Mouse (Mus musculus) forebrain, postnatal 0 days (tissue): ENCODE measurements at regions not wholly inside any gene's neighbourhood (a gene's known extent, or its start where the extent isn't known, plus 50 kb on each side); places are given as distances from the start of the nearest gene placed in this dataset.

Experiments used
- ATAC-seq: fragments of 200-750 bp; cut with Nextera tagmentation; 2 replicates; pipeline ENCODE4 v1.8.0; 2017; ENCODE audit warnings: mild to moderate bottlenecking, moderate library complexity
- DNase-seq: peaks from one replicate; pipeline ENCODE4 v3.0.0-alpha.2; 2015
- H3K27ac ChIP-seq: fragments of 300-500 bp; sonication (generic); 2 replicates; pipeline ENCODE4 v1.5.1; 2014; ENCODE audit warnings: low read depth, mild to moderate bottlenecking, antibody characterized with exemption, low read length, moderate library complexity, mixed read lengths
- H3K27me3 ChIP-seq: fragments of 300-500 bp; sonication (generic); 2 replicates; pipeline ENCODE4 v1.6.1; 2014; ENCODE audit warnings: mild to moderate bottlenecking, low read length, mixed read lengths; ENCODE audit not compliant: insufficient read depth
- H3K36me3 ChIP-seq: fragments of 300-500 bp; sonication (generic); 2 replicates; pipeline ENCODE4 v1.6.1; 2014; ENCODE audit warnings: mild to moderate bottlenecking, moderate library complexity; ENCODE audit not compliant: insufficient read depth
- H3K4me1 ChIP-seq: fragments of 300-500 bp; sonication (generic); 2 replicates; pipeline ENCODE4 v1.6.1; 2014; ENCODE audit warnings: antibody characterized with exemption; ENCODE audit not compliant: insufficient read depth
- H3K4me2 ChIP-seq: fragments of 300-500 bp; sonication (generic); 2 replicates; pipeline ENCODE4 v1.6.1; 2014; ENCODE audit warnings: low read depth, mild to moderate bottlenecking, moderate library complexity
- H3K4me3 ChIP-seq: fragments of 300-500 bp; sonication (generic); 2 replicates; pipeline ENCODE4 v1.5.1; 2014; ENCODE audit warnings: low read depth, low read length, mixed read lengths
- H3K9ac ChIP-seq: fragments of 300-500 bp; sonication (generic); 2 replicates; pipeline ENCODE4 v1.6.1; 2014; ENCODE audit warnings: mild to moderate bottlenecking
- H3K9me3 ChIP-seq: fragments of 300-500 bp; sonication (generic); 2 replicates; pipeline ENCODE4 v1.6.1; 2016; ENCODE audit warnings: low read length
- CTCF ChIP-seq: sonication (generic); IDR thresholded peaks from 2 replicates; pipeline ENCODE4 v1.5.1; 2016; ENCODE audit warnings: antibody characterized with exemption, control low read depth, low read depth
- WGBS: fragments of 180-500 bp; shearing (Covaris S2); extraction: QIAGEN DNeasy Blood & Tissue Kit; methylation state at CpG from one replicate; pipeline ENCODE4 v1.1.7; 2014; 5-methylcytosine and 5-hydroxymethylcytosine counted together

DNA sequence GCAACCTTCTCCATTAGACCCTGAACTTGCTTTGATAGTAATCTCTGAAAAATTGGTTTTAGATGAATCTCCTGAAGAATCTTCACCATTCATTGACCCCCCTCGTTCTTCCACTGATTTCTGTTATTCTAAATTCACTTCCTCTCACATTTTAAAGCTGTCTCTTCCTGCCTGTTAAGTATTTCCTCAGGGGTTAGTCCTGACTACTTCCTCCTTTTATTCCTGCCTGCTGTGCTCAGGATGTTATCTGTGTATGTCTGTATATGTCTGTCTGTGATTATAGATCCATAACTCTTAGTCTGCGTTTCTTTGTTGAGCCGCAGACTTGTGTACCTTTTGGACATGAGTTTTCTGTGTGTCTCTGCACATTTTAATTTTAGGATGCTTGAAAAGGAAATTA is 117.6 kb downstream of the Hpgd start:
- H3K9me3 ChIP-seq, result no peaks in the 10 kb centered on the region
- H3K36me3 ChIP-seq, result no peaks in the 10 kb centered on the region
- no peak for TF ChIP-seq CTCF
- no peak overlapping the region for H3K4me3 ChIP-seq
- no peak overlapping the region for H3K4me2 ChIP-seq
- H3K9ac ChIP-seq, result no peak overlapping the region
- 83% methylated on average over 3 of the region's 3 CpGs for WGBS
- no peaks in the 10 kb centered on the region for H3K27me3 ChIP-seq
- ATAC-seq, result no peak
- DNase-seq, result no peak
- H3K27ac ChIP-seq, result no peak overlapping the region
- no peaks in the 10 kb centered on the region for H3K4me1 ChIP-seq

DNA sequence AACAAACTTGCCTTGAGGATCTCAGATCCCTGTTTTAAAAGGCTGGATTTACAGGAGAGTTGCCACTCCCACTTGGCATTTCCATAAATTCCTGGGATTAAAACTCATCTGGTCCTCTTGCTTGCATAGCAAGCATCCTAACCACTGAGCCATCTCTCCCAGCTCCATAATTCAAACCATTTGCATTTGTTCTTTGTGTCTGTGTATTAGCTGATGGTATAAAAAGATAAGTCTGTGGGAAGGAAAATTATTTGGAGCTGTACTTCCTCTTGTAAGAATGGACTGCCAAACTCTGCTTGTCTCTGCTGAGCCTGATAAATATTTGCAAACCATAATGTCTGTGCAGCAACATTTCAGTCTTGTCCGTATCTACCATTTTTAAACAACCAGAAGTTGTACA is 116.0 kb downstream of the Hpgd start:
- DNase-seq (no peak), ATAC-seq (no peak)
- H3K4me3 ChIP-seq, result no peak overlapping the region
- H3K4me1 ChIP-seq, result no peaks in the 10 kb centered on the region
- H3K36me3 ChIP-seq, result no peaks in the 10 kb centered on the region
- H3K27me3 ChIP-seq, result no peaks in the 10 kb centered on the region
- WGBS, result 79% methylated on average over 1 of the region's 1 CpGs
- H3K4me2 ChIP-seq, result no peak overlapping the region
- no peak overlapping the region for H3K27ac ChIP-seq
- no peak overlapping the region for H3K9ac ChIP-seq
- H3K9me3 ChIP-seq, result no peaks in the 10 kb centered on the region
- TF ChIP-seq CTCF, result no peak

DNA sequence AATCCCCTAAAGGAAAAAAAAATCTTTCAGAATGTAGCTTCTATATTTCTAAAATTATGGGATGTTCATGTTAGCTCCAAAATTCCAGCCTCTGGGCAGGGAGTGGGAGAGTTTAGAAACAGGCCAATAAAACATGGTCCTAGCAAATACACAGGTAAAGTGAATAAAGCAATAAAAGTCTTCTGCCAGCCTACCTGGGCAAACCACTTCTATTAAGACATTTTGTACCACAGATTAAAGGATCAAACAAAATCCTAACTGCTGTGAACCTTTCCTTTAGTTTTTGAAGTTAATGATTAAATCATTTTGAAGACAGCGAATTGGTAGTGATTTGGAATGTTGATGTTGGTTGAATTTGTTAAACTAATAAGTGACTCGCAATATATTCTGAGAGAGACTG is 112.9 kb downstream of the Hpgd start:
- H3K9me3 ChIP-seq, result no peaks in the 10 kb centered on the region
- H3K4me1 ChIP-seq, result no peaks in the 10 kb centered on the region
- no peak overlapping the region for H3K4me2 ChIP-seq
- no peak overlapping the region for H3K4me3 ChIP-seq
- H3K36me3 ChIP-seq, result no peaks in the 10 kb centered on the region
- no peak for ATAC-seq
- no peak for DNase-seq
- no peaks in the 10 kb centered on the region for H3K27me3 ChIP-seq
- no peak overlapping the region for H3K27ac ChIP-seq
- WGBS, result 90% methylated on average over 2 of the region's 2 CpGs
- TF ChIP-seq CTCF, result no peak
- H3K9ac ChIP-seq, result no peak overlapping the region

DNA sequence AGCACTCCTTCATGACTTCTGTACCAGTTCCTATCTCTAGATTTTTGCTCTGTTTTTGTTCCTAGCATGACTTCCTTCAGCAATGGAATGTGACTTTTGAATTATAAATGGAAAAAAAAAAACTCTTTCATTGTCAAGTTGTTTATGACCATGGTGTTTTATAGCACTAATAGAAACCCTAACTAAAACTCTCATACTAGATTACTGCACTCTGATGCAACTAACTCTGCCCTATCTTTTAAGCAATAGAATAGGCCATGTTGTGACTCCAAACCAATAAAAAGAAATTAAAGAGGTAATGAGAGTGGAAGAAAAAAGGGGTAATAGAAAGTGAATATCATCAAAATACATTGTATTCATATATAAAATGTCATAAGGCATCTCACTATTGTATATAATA is 111.9 kb downstream of the Hpgd start:
- Histone ChIP-seq H3K9me3 (no peaks in the 10 kb centered on the region), H3K4me3 (no peak overlapping the region), H3K27me3 (no peaks in the 10 kb centered on the region), H3K9ac (no peak overlapping the region), H3K36me3 (no peaks in the 10 kb centered on the region), H3K4me1 (no peaks in the 10 kb centered on the region), H3K27ac (no peak overlapping the region), H3K4me2 (no peak overlapping the region)
- DNase-seq (no peak), ATAC-seq (no peak)
- no peak for TF ChIP-seq CTCF

DNA sequence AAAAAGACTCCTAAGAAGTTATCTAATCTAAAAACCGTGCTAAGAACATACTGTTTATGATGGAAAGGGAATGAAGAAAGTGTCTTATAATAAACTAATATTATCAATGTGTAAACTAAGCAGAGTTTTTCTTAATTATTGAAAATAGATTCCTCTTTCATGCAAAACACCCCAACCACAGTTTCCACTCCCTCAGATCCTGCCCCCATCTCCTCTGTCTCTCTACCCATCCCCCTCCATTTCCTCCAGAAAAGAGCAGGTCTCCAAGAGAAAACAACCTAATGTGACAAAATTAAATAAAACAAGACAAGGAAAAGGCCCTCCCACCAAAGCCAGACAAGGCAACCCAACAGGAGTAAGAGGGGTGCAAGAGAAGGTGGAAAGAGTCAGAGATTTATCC is 103.2 kb downstream of the Hpgd start:
- no peak for DNase-seq
- no peak for TF ChIP-seq CTCF
- no peak for ATAC-seq
- Histone ChIP-seq H3K4me1 (no peaks in the 10 kb centered on the region), H3K4me2 (no peak overlapping the region), H3K9ac (no peak overlapping the region), H3K27ac (no peak overlapping the region), H3K4me3 (no peak overlapping the region), H3K9me3 (no peaks in the 10 kb centered on the region), H3K36me3 (no peaks in the 10 kb centered on the region), H3K27me3 (no peaks in the 10 kb centered on the region)
- WGBS, result 88% methylated on average over 1 of the region's 1 CpGs

DNA sequence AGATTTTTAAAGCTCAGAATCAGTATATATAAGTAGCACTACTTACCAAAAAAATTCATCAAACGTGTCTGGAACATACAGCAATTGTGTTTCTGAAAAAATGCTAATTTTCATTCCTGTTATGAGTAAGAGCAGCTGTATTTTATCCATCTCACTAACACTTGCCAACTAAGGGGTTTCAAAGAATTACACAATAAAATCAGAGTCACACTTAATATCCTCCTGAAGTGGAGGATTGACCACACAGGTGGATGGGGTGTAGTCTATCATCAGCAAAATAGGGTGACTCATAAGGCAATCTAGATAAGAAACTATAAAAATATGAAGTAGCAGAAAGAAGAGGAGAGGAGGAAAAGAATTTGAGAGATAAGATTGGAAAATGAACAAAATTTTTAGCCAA is 102.0 kb downstream of the Hpgd start:
- Histone ChIP-seq H3K36me3 (no peaks in the 10 kb centered on the region), H3K4me2 (no peak overlapping the region), H3K4me1 (no peaks in the 10 kb centered on the region), H3K27ac (no peak overlapping the region), H3K9me3 (no peaks in the 10 kb centered on the region), H3K27me3 (no peaks in the 10 kb centered on the region), H3K4me3 (no peak overlapping the region), H3K9ac (no peak overlapping the region)
- 68% methylated on average over 1 of the region's 1 CpGs for WGBS
- no peak for ATAC-seq
- no peak for TF ChIP-seq CTCF
- no peak for DNase-seq

DNA sequence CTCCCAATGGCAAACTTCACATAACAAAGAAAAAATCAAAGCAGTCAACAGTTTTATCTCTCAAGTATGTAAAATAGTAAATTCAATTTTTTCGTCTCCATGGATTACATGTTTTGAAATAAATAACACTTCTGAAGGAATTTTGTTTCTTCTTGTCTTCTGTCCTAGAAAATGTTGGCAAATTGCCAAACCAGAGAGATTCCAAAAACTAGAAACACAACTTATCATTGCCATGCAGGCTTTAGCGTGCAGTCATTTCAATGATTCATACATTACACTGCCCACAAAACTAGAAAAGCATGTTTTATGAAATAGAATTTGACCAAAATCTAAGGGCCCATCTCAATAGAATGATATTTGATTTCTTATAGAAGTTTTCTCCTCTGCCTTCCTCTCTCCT is 98.2 kb downstream of the Hpgd start:
- no peak overlapping the region for H3K4me3 ChIP-seq
- 78% methylated on average over 2 of the region's 2 CpGs for WGBS
- H3K36me3 ChIP-seq, result no peaks in the 10 kb centered on the region
- ATAC-seq, result no peak
- no peak overlapping the region for H3K4me2 ChIP-seq
- H3K9ac ChIP-seq, result no peak overlapping the region
- no peaks in the 10 kb centered on the region for H3K4me1 ChIP-seq
- H3K9me3 ChIP-seq, result no peaks in the 10 kb centered on the region
- H3K27ac ChIP-seq, result no peak overlapping the region
- no peak for DNase-seq
- no peak for TF ChIP-seq CTCF
- no peaks in the 10 kb centered on the region for H3K27me3 ChIP-seq

DNA sequence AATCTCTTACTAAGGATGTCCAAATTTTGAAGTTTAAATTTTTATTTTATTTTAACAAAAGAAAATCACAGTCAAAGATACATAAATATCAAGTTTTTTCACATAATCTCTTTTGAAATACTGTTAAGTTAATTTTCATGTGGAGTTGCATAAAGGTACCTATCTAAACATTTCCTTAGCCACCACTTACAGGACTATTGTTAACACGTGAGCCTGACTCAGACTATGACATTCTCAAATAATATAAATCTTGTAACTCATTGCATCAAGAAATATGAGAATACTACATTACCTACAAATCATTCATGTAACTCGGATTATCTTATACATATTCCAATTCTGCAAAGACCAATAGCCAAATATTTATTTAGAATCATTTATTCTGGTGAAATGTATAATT is 97.8 kb downstream of the Hpgd start:
- Histone ChIP-seq H3K4me3 (no peak overlapping the region), H3K36me3 (no peaks in the 10 kb centered on the region), H3K9me3 (no peaks in the 10 kb centered on the region), H3K9ac (no peak overlapping the region), H3K27ac (no peak overlapping the region), H3K4me1 (no peaks in the 10 kb centered on the region), H3K4me2 (no peak overlapping the region), H3K27me3 (no peaks in the 10 kb centered on the region)
- WGBS, result 83% methylated on average over 2 of the region's 2 CpGs
- DNase-seq (no peak), ATAC-seq (no peak)
- TF ChIP-seq CTCF, result no peak
